In the genomic region with DNA sequence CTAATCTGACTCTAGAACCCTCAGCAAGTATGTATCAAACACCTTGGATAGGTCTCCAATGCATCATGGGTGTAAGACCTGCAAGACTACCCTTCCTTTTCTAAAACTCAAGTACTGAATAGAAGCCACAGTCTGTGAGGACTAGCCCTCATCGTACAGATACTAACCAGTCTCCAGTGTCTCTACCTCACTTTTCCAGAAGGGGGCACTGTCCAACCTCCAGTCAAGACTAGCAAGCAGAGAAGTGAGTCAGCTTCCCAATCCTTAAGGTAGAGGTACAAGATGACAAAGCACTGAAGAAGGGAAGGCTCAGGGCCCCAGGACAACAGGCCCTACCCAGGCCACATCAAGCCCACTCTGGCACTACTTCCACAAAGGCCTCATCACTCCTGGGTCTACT, we compare ENCODE assay signal across 8 mouse cellular contexts. TPM values are rescaled to one million over a fixed set of nuclear protein-coding genes. Genes with fewer than 3 reads are reported as not detected.
A peak's percentile ranks its signal among the peaks of the same experiment; 100 is the strongest.
DNase-seq lines count a peak whose midpoint lies in the region; ATAC-seq and TF ChIP-seq lines count a peak whose summit lies in the region.

No protein-coding gene starts in this region.

- no peak overlapping the region for H3K9ac ChIP-seq in hindbrain, postnatal 0 days (replicated peaks; ENCODE audit: low read length)
- H3K9ac ChIP-seq in limb, embryonic 11.5 days (ENCODE audit: low read length): no peak overlapping the region

- no peaks in the 10 kb centered on the region for H3K27me3 ChIP-seq in hindbrain, postnatal 0 days (ENCODE audit: insufficient read depth, low read length)
- no peaks in the 10 kb centered on the region for H3K27me3 ChIP-seq in limb, embryonic 11.5 days (ENCODE audit: control insufficient read depth, insufficient read depth, low read length)

- H3K27ac ChIP-seq in hindbrain, postnatal 0 days: no peak overlapping the region
- no peak overlapping the region for H3K27ac ChIP-seq in limb, embryonic 11.5 days (replicated peaks; ENCODE audit: low read depth, low read length)

- no peaks in the 10 kb centered on the region for H3K9me3 ChIP-seq in hindbrain, postnatal 0 days (ENCODE audit: low read length)
- H3K9me3 ChIP-seq in limb, embryonic 11.5 days (ENCODE audit: control insufficient read depth, low read length): no peaks in the 10 kb centered on the region

- H3K4me2 ChIP-seq in hindbrain, postnatal 0 days (ENCODE audit: low read depth, low read length): no peak overlapping the region
- no peak overlapping the region for H3K4me2 ChIP-seq in limb, embryonic 11.5 days (ENCODE audit: low read depth, severe bottlenecking)

- peak; percentile 74 for TF ChIP-seq CTCF in hindbrain, postnatal 0 days (IDR thresholded peaks at IDR 0.05; ENCODE audit: low read depth)

- peaks cover 3% of the 10 kb centered on the region; the same call in 1 of the 2 replicates for H3K36me3 ChIP-seq in hindbrain, postnatal 0 days (ENCODE audit: insufficient read depth, low read length)
- H3K36me3 ChIP-seq in limb, embryonic 11.5 days (ENCODE audit: control insufficient read depth, insufficient read depth, low read length): peaks cover 25% of the 10 kb centered on the region

- H3K4me1 ChIP-seq in hindbrain, postnatal 0 days (ENCODE audit: insufficient read depth, low read length): peaks cover 8% of the 10 kb centered on the region; the same call in 1 of the 2 replicates
- H3K4me1 ChIP-seq in limb, embryonic 11.5 days (ENCODE audit: control insufficient read depth, insufficient read depth, low read length): peaks cover 7% of the 10 kb centered on the region; the same call in 1 of the 2 replicates

- no peak overlapping the region for H3K4me3 ChIP-seq in hindbrain, postnatal 0 days (ENCODE audit: low read length)
- no peak overlapping the region for H3K4me3 ChIP-seq in limb, embryonic 11.5 days (ENCODE audit: low read depth, low read length)

- DNase-seq in left cerebral cortex, adult 18-20 months (ENCODE audit: low spot score in 2 of 2): peak; percentile 58 to 76
- DNase-seq in left cerebral cortex, adult 11 months (ENCODE audit: low spot score): no peak
- peak; percentile 73 for DNase-seq in T-cell, adult 2 months (ENCODE audit: low spot score)
- DNase-seq in hindbrain, postnatal 0 days (ENCODE audit: low spot score): peak; percentile 75
- peak; percentile 63 for DNase-seq in limb, embryonic 11.5 days (ENCODE audit: low spot score)
- peak; percentile 60 to 73 for DNase-seq in natural killer cell, adult 2 months (ENCODE audit: low spot score in 2 of 2)
- DNase-seq in thymus, postnatal 25 days: peak; percentile 83

- ATAC-seq in common myeloid progenitor, adult 5-6 weeks (replicated peaks; ENCODE audit: low read depth, poor library complexity, severe bottlenecking): peak; percentile 45; the same call in 1 of the 2 replicates
- ATAC-seq in hindbrain, postnatal 0 days: no peak
- ATAC-seq in limb, embryonic 11.5 days (ENCODE audit: insufficient number of reproducible peaks, low FRiP score, low TSS enrichment, low read depth): no peak

- WGBS in hindbrain, postnatal 0 days: 36% methylated on average over 1 of the region's 1 CpGs
- 58% methylated on average over 1 of the region's 1 CpGs for WGBS in limb, embryonic 11.5 days

RNA-seq across cellular contexts. Expression of a gene that starts 3.3 kb away (rescaled TPM):
- 10 to 100 TPM; 44.9 to 52.7 TPM for total RNA-seq in left cerebral cortex, adult 18-20 months (2021)
- total RNA-seq in common myeloid progenitor, adult 5-6 weeks (2017): 50.3 and 51.5 TPM in 2 replicates
- 126 TPM in 2 replicates for total RNA-seq in hindbrain, postnatal 0 days (2014; rRNA removed)
- 97.8 and 107 TPM in 2 replicates for polyA plus RNA-seq in hindbrain, postnatal 0 days (2015; fragmentation: Nextera tagmentation; extraction: Ambion mirVana)
- 194 and 195 TPM in 2 replicates for polyA plus RNA-seq in limb, embryonic 11.5 days (2014; fragmentation: Nextera tagmentation; extraction: Ambion mirVana)

RNA-seq across cellular contexts. Expression of a gene that starts 3.5 kb away (rescaled TPM):
- not detected for total RNA-seq in left cerebral cortex, adult 18-20 months (2021)
- 0.23 TPM in 1 of 2 replicates, not detected in the other for total RNA-seq in common myeloid progenitor, adult 5-6 weeks (2017)
- not detected in 2 replicates for total RNA-seq in hindbrain, postnatal 0 days (2014; rRNA removed)
- polyA plus RNA-seq in hindbrain, postnatal 0 days (2015; fragmentation: Nextera tagmentation; extraction: Ambion mirVana): 0.23 and 0.33 TPM in 2 replicates
- polyA plus RNA-seq in limb, embryonic 11.5 days (2014; fragmentation: Nextera tagmentation; extraction: Ambion mirVana): 0.08 TPM in 1 of 2 replicates, not detected in the other

RNA-seq across cellular contexts. Expression of a gene that starts 14.1 kb away (rescaled TPM):
- total RNA-seq in left cerebral cortex, adult 18-20 months (2021): 100 to 1,000 TPM; 106 to 118 TPM
- total RNA-seq in common myeloid progenitor, adult 5-6 weeks (2017): 37.1 and 43.2 TPM in 2 replicates
- total RNA-seq in hindbrain, postnatal 0 days (2014; rRNA removed): 63.1 and 63.4 TPM in 2 replicates
- polyA plus RNA-seq in hindbrain, postnatal 0 days (2015; fragmentation: Nextera tagmentation; extraction: Ambion mirVana): 112 and 117 TPM in 2 replicates
- polyA plus RNA-seq in limb, embryonic 11.5 days (2014; fragmentation: Nextera tagmentation; extraction: Ambion mirVana): 45.0 and 47.8 TPM in 2 replicates

RNA-seq across cellular contexts. Expression of a gene that starts 14.2 kb away (rescaled TPM):
- 10 to 100 TPM; 35.3 to 39.9 TPM for total RNA-seq in left cerebral cortex, adult 18-20 months (2021)
- total RNA-seq in common myeloid progenitor, adult 5-6 weeks (2017): 85.6 and 92.0 TPM in 2 replicates
- 16.3 and 24.4 TPM in 2 replicates for total RNA-seq in hindbrain, postnatal 0 days (2014; rRNA removed)
- polyA plus RNA-seq in hindbrain, postnatal 0 days (2015; fragmentation: Nextera tagmentation; extraction: Ambion mirVana): 50.4 and 54.6 TPM in 2 replicates
- 42.2 and 45.1 TPM in 2 replicates for polyA plus RNA-seq in limb, embryonic 11.5 days (2014; fragmentation: Nextera tagmentation; extraction: Ambion mirVana)

RNA-seq across cellular contexts. Expression of a gene that starts 19.8 kb away (rescaled TPM):
- 100 to 1,000 TPM; 228 to 233 TPM for total RNA-seq in left cerebral cortex, adult 18-20 months (2021)
- 2,462 and 2,597 TPM in 2 replicates for total RNA-seq in common myeloid progenitor, adult 5-6 weeks (2017)
- 863 and 1,008 TPM in 2 replicates for total RNA-seq in hindbrain, postnatal 0 days (2014; rRNA removed)
- 446 and 467 TPM in 2 replicates for polyA plus RNA-seq in hindbrain, postnatal 0 days (2015; fragmentation: Nextera tagmentation; extraction: Ambion mirVana)
- polyA plus RNA-seq in limb, embryonic 11.5 days (2014; fragmentation: Nextera tagmentation; extraction: Ambion mirVana): 757 and 772 TPM in 2 replicates
